In the genomic region with DNA sequence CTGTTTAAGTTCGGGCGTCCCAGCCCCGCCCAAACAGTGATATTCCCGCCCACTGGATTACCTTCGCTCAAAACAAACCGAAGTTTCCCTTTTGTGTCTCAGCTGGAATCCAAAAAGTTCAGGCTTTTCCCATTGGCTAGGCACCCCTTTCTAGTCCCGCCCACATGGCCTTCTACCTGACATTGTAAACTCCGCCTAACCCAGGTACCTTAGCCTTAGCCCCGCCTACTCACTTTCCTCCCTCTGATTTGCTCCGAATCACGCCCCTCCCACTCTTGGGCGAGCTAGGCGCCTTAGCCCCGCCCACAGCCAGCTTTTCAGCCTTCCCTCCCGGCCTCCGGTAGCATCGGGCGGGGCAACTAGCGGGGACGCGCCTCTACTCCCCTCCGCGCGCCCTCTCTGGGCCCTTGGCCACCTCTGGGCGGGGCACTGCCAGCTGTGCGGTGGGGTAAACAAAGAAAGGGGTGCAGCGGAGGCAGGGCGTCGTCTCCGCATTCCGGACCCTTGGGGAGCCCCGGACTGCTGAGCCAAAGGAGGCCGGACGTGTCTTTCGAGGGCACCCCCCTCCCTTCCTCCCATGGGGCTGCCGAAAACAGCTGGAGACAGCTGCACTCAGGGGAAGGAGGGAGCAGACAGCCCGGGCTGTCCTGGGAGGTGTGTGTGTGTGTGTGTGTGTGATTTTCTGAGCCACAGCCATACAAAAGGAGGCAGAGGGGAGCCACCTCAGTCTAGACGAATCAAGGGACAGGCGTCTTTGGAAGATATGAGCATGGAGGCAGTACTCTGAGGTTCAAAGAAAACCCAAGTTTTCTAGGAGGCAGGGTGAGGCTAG, we compare ENCODE assay signal across 9 mouse cellular contexts. TPM values are rescaled to one million over a fixed set of nuclear protein-coding genes. Genes with fewer than 3 reads are reported as not detected.
DNase-seq lines count a peak whose midpoint lies in the region; ATAC-seq and TF ChIP-seq lines count a peak whose summit lies in the region.
"Had no signal": no experiment of that assay in that cellular context is flagged by ENCODE, and none has a peak within 500 bp of the region (broad histone marks: within the 10 kb centered on the region; RNA-seq: fewer than 3 reads in every experiment).

No protein-coding gene starts in this region.

- H3K4me3 ChIP-seq in embryonic facial prominence, embryonic 10.5 days = peak overlapping the region; percentile 60
- H3K4me3 ChIP-seq in liver, postnatal 0 days (ENCODE audit: low read depth, low read length) = peak overlapping the region; percentile 43
- H3K4me3 ChIP-seq in neural tube, embryonic 12.5 days = peak overlapping the region; percentile 33

- H3K9me3 ChIP-seq in embryonic facial prominence, embryonic 10.5 days = 0 out of 2 replicates have a peak, but pooled peaks cover 2% of the 10 kb centered on the region
- H3K9me3 ChIP-seq in liver, postnatal 0 days (ENCODE audit: low read length) = no peaks in the 10 kb centered on the region
- no peaks in the 10 kb centered on the region for H3K9me3 ChIP-seq in neural tube, embryonic 12.5 days

- H3K36me3 ChIP-seq in embryonic facial prominence, embryonic 10.5 days (replicated peaks) = no peaks in the 10 kb centered on the region
- H3K36me3 ChIP-seq in liver, postnatal 0 days (replicated peaks; ENCODE audit: insufficient read depth, low read length) = no peaks in the 10 kb centered on the region
- H3K36me3 ChIP-seq in neural tube, embryonic 12.5 days = no peaks in the 10 kb centered on the region

- H3K4me1 ChIP-seq in embryonic facial prominence, embryonic 10.5 days = peaks cover 69% of the 10 kb centered on the region
- H3K4me1 ChIP-seq in liver, postnatal 0 days (ENCODE audit: insufficient read depth) = peaks cover 18% of the 10 kb centered on the region
- peaks cover 42% of the 10 kb centered on the region for H3K4me1 ChIP-seq in neural tube, embryonic 12.5 days

- no peak for TF ChIP-seq EP300 in liver, postnatal 0 days (IDR thresholded peaks at IDR 0.05; ENCODE audit: low read depth)

- ATAC-seq in liver, postnatal 0 days = peak; percentile 61
- ATAC-seq in neural tube, embryonic 12.5 days (ENCODE audit: low FRiP score, low read depth) = no peak

- no peak for TF ChIP-seq CTCF in liver, postnatal 0 days (IDR thresholded peaks at IDR 0.05; ENCODE audit: low read depth)

- peak overlapping the region; percentile 18; the same call in 1 of the 2 replicates for H3K9ac ChIP-seq in liver, postnatal 0 days (replicated peaks)
- H3K9ac ChIP-seq in neural tube, embryonic 12.5 days = no peak overlapping the region

- WGBS in embryonic facial prominence, embryonic 10.5 days = under 1% methylated on average over 39 of the region's 39 CpGs
- under 1% methylated on average over 39 of the region's 39 CpGs for WGBS in liver, postnatal 0 days (ENCODE audit: insufficient replicate concordance)
- under 1% methylated on average over 39 of the region's 39 CpGs for WGBS in neural tube, embryonic 12.5 days

- DNase-seq in 3134 (ENCODE audit: extremely low read depth, insufficient read length, low spot score) = peak; percentile 89
- DNase-seq in WW6 (ENCODE audit: low read depth, low spot score) = peak; percentile 99
- peak; percentile 85 for DNase-seq in embryonic facial prominence, embryonic 10.5 days (ENCODE audit: low spot score)
- peak; percentile 93 for DNase-seq in heart, adult 8-10 months (ENCODE audit: low spot score)
- DNase-seq in kidney, adult 8-10 months = peak; percentile 96 to 97
- peak; percentile 89 for DNase-seq in liver, postnatal 0 days
- peak; percentile 89 for DNase-seq in testis, postnatal 14 days (ENCODE audit: low spot score)

- H3K27ac ChIP-seq in embryonic facial prominence, embryonic 10.5 days (replicated peaks) = 0 out of 2 replicates have a peak overlapping the region, but pooled peaks have one; percentile 37
- H3K27ac ChIP-seq in liver, postnatal 0 days (ENCODE audit: low read depth) = peak overlapping the region; percentile 46
- H3K27ac ChIP-seq in neural tube, embryonic 12.5 days = no peak overlapping the region

- H3K4me2 ChIP-seq in liver, postnatal 0 days (ENCODE audit: low read depth, low read length) = peak overlapping the region; percentile 71
- H3K4me2 ChIP-seq in neural tube, embryonic 12.5 days (replicated peaks) = peak overlapping the region; percentile 63

- H3K27me3 ChIP-seq in embryonic facial prominence, embryonic 10.5 days (replicated peaks; ENCODE audit: low read depth, poor library complexity, severe bottlenecking) = peaks cover 100% of the 10 kb centered on the region
- H3K27me3 ChIP-seq in liver, postnatal 0 days (ENCODE audit: insufficient read depth, low read length) = peaks cover 96% of the 10 kb centered on the region
- H3K27me3 ChIP-seq in neural tube, embryonic 12.5 days (replicated peaks) = peaks cover 97% of the 10 kb centered on the region

RNA-seq across cellular contexts. Expression of gene Ltbp4, which starts 6.6 kb away (rescaled TPM):
- polyA plus RNA-seq in embryonic facial prominence, embryonic 10.5 days (2016; fragmentation: Nextera tagmentation; extraction: Ambion mirVana) = 7.1 and 8.8 TPM in 2 replicates
- total RNA-seq in heart, adult 8-10 months (2022) = 100 to 1,000 TPM; 166 to 198 (median 187) TPM
- 7.2 and 9.2 TPM in 2 replicates for polyA plus RNA-seq in liver, postnatal 0 days (2015; fragmentation: Nextera tagmentation; extraction: Ambion mirVana)
- polyA plus RNA-seq in neural tube, embryonic 12.5 days (2016; fragmentation: Nextera tagmentation; extraction: Ambion mirVana) = 6.1 and 9.9 TPM in 2 replicates

RNA-seq across cellular contexts. Expression of gene Shkbp1, which starts 24.9 kb away (rescaled TPM):
- polyA plus RNA-seq in embryonic facial prominence, embryonic 10.5 days (2016; fragmentation: Nextera tagmentation; extraction: Ambion mirVana) = 73.2 and 80.3 TPM in 2 replicates
- total RNA-seq in heart, adult 8-10 months (2022) = 1 to 10 TPM; 4.8 to 8.0 (median 6.0) TPM
- polyA plus RNA-seq in liver, postnatal 0 days (2015; fragmentation: Nextera tagmentation; extraction: Ambion mirVana) = 9.5 and 10.9 TPM in 2 replicates
- polyA plus RNA-seq in neural tube, embryonic 12.5 days (2016; fragmentation: Nextera tagmentation; extraction: Ambion mirVana) = 68.6 and 68.9 TPM in 2 replicates

RNA-seq across cellular contexts. Expression of gene Gm20479, which starts 26.3 kb away (rescaled TPM):
- not detected in 2 replicates for polyA plus RNA-seq in embryonic facial prominence, embryonic 10.5 days (2016; fragmentation: Nextera tagmentation; extraction: Ambion mirVana)
- total RNA-seq in heart, adult 8-10 months (2022) = not detected
- 1.1 TPM in 1 of 2 replicates, not detected in the other for polyA plus RNA-seq in liver, postnatal 0 days (2015; fragmentation: Nextera tagmentation; extraction: Ambion mirVana)
- polyA plus RNA-seq in neural tube, embryonic 12.5 days (2016; fragmentation: Nextera tagmentation; extraction: Ambion mirVana) = 0.40 TPM in 1 of 2 replicates, not detected in the other
- polyA plus RNA-seq: gonadal fat pad, adult 2 months had no signal
